Mouse (Mus musculus) MEL (cell line): ENCODE results near the gene Rag2. TPM values are rescaled to one million over a fixed set of nuclear protein-coding genes. Genes with fewer than 3 reads are reported as not detected.
A peak's percentile ranks its signal among the peaks of the same experiment; 100 is the strongest.

ENCODE experiments used
- DNase-seq: peaks from one replicate; pipeline ENCODE4 v3.0.0; 2011; ENCODE audit warnings: low read depth, low spot score
- H3K27ac ChIP-seq: 2 replicates; pipeline ENCODE4 v1.5.1; 2012; ENCODE audit warnings: low read depth, mild to moderate bottlenecking, control low read depth, low read length, moderate library complexity; ENCODE audit not compliant: control insufficient read depth
- H3K27me3 ChIP-seq, 2 experiments: fragments of 150-350 bp in 1 of 2; sonication (generic) in 1 of 2; 2 replicates each; pipeline ENCODE4 v1.6.1; 2012; ENCODE audit warnings: low read length in 2 of 2, mild to moderate bottlenecking in 2 of 2, improper control_type of control experiment in 1 of 2, moderate library complexity in 1 of 2; ENCODE audit not compliant: insufficient read depth in 2 of 2, control insufficient read depth in 1 of 2
- H3K36me3 ChIP-seq, 2 experiments: 2 replicates each; pipeline ENCODE4 v1.6.1; 2012 to 2014; ENCODE audit warnings: low read length in 2 of 2, improper control_type of control experiment in 1 of 2, inconsistent platforms in 1 of 2, mild to moderate bottlenecking in 1 of 2; ENCODE audit not compliant: insufficient read depth in 2 of 2, control insufficient read depth in 1 of 2
- H3K4me1 ChIP-seq, 2 experiments: fragments of 150-350 bp in 1 of 2; sonication (generic) in 1 of 2; 2 replicates each; pipeline ENCODE4 v1.6.1; 2012; ENCODE audit warnings: low read length in 2 of 2, improper control_type of control experiment in 1 of 2, mild to moderate bottlenecking in 1 of 2; ENCODE audit not compliant: insufficient read depth in 2 of 2, control insufficient read depth in 1 of 2
- H3K4me3 ChIP-seq, 2 experiments: fragments of 150-350 bp in 1 of 2; sonication (generic) in 1 of 2; 2 replicates each; pipeline ENCODE4 v1.5.1; 2012; ENCODE audit warnings: low read depth in 2 of 2, low read length in 2 of 2, mild to moderate bottlenecking in 2 of 2, moderate library complexity in 2 of 2, control low read depth in 1 of 2, improper control_type of control experiment in 1 of 2; ENCODE audit not compliant: control insufficient read depth in 1 of 2, insufficient read depth in 1 of 2
- H3K79me2 ChIP-seq: 2 replicates; pipeline ENCODE4 v1.6.1; 2012; ENCODE audit warnings: mild to moderate bottlenecking, low read length, moderate library complexity; ENCODE audit not compliant: control insufficient read depth, poor library complexity, insufficient read depth
- H3K9ac ChIP-seq: 2 replicates; pipeline ENCODE4 v1.6.1; 2012; ENCODE audit warnings: low read depth, mild to moderate bottlenecking, control low read depth, low read length, moderate library complexity; ENCODE audit not compliant: control insufficient read depth, poor library complexity, severe bottlenecking
- H3K9me3 ChIP-seq: fragments of 150-350 bp; sonication (generic); replicated peaks from 2 replicates; pipeline ENCODE4 v1.6.1; 2012; ENCODE audit warnings: mild to moderate bottlenecking, low read length, improper control_type of control experiment, moderate library complexity; ENCODE audit not compliant: insufficient read depth
- BHLHE40 ChIP-seq: IDR thresholded peaks from 2 replicates; pipeline ENCODE4 v1.6.1; 2012; ENCODE audit warnings: low read depth, mild to moderate bottlenecking, inconsistent platforms, low read length, improper control_type of control experiment, borderline replicate concordance
- CHD1 ChIP-seq: IDR thresholded peaks from 2 replicates; pipeline ENCODE4 v1.6.1; 2012; ENCODE audit warnings: low read depth, mild to moderate bottlenecking, inconsistent platforms, low read length, improper control_type of control experiment
- CTCF ChIP-seq, 3 experiments: IDR thresholded peaks in 2 of 3; conservative IDR thresholded peaks in 1 of 3; 2 replicates each; pipeline ENCODE4 v1.5.1; 2011 to 2012; ENCODE audit warnings: low read length in 3 of 3, low read depth in 2 of 3, mild to moderate bottlenecking in 2 of 3, improper control_type of control experiment in 1 of 3, inconsistent platforms in 1 of 3, mixed read lengths in 1 of 3, moderate library complexity in 1 of 3; ENCODE audit not compliant: control insufficient read depth in 1 of 3, insufficient read depth in 1 of 3, poor library complexity in 1 of 3, severe bottlenecking in 1 of 3
- E2F4 ChIP-seq: IDR thresholded peaks from 2 replicates; pipeline ENCODE4 v1.6.1; 2011; ENCODE audit warnings: low read depth, low read length, improper control_type of control experiment, borderline replicate concordance
- ELF1 ChIP-seq: IDR thresholded peaks from 2 replicates; pipeline ENCODE4 v1.6.1; 2014; ENCODE audit warnings: low read depth, mild to moderate bottlenecking, inconsistent platforms, low read length, improper control_type of control experiment, moderate library complexity
- EP300 ChIP-seq, 2 experiments: IDR thresholded peaks; 2 replicates each; pipeline ENCODE4 v1.6.1; 2011; ENCODE audit warnings: improper control_type of control experiment in 2 of 2, low read length in 2 of 2, low read depth in 1 of 2, mild to moderate bottlenecking in 1 of 2
- ETS1 ChIP-seq: IDR thresholded peaks from 2 replicates; pipeline ENCODE4 v1.6.1; 2012; ENCODE audit warnings: low read depth, mild to moderate bottlenecking, inconsistent platforms, low read length, improper control_type of control experiment, moderate library complexity
- GABPA ChIP-seq: IDR thresholded peaks from 2 replicates; pipeline ENCODE4 v1.6.1; 2012; ENCODE audit warnings: low read depth, mild to moderate bottlenecking, inconsistent platforms, low read length, improper control_type of control experiment, moderate library complexity
- GATA1 ChIP-seq: IDR thresholded peaks from 2 replicates; pipeline ENCODE4 v1.6.1; 2011; ENCODE audit warnings: low read depth, low read length, improper control_type of control experiment
- KAT2A ChIP-seq: conservative IDR thresholded peaks from 2 replicates; pipeline ENCODE4 v1.6.1; 2012; ENCODE audit warnings: low read depth, low read length, improper control_type of control experiment, inconsistent platforms
- MAFK ChIP-seq: IDR thresholded peaks from 2 replicates; pipeline ENCODE4 v1.6.1; 2011; ENCODE audit warnings: low read depth, mild to moderate bottlenecking, low read length, improper control_type of control experiment, borderline replicate concordance
- MAZ ChIP-seq: IDR thresholded peaks from 2 replicates; pipeline ENCODE4 v1.6.1; 2012; ENCODE audit warnings: low read depth, mild to moderate bottlenecking, inconsistent platforms, low read length, improper control_type of control experiment
- MEF2A ChIP-seq: IDR thresholded peaks from 2 replicates; pipeline ENCODE4 v1.6.1; 2014; ENCODE audit warnings: low read depth, mild to moderate bottlenecking, inconsistent platforms, low read length, improper control_type of control experiment; ENCODE audit not compliant: poor library complexity, insufficient replicate concordance, severe bottlenecking; ENCODE audit errors: extremely low read depth
- MXI1 ChIP-seq: IDR thresholded peaks from 2 replicates; pipeline ENCODE4 v1.6.1; 2011; ENCODE audit warnings: mild to moderate bottlenecking, low read depth, low read length, improper control_type of control experiment
- MYB ChIP-seq: IDR thresholded peaks from 2 replicates; pipeline ENCODE4 v1.6.1; 2011; ENCODE audit warnings: mild to moderate bottlenecking, low read depth, low read length, improper control_type of control experiment
- MYC ChIP-seq: IDR thresholded peaks from 2 replicates; pipeline ENCODE4 v1.6.1; 2011; ENCODE audit warnings: low read depth, mild to moderate bottlenecking, low read length, improper control_type of control experiment, moderate library complexity
- NRF1 ChIP-seq: IDR thresholded peaks from 2 replicates; pipeline ENCODE4 v1.6.1; 2014; ENCODE audit warnings: low read depth, mild to moderate bottlenecking, inconsistent platforms, low read length, improper control_type of control experiment, moderate library complexity; ENCODE audit not compliant: poor library complexity, insufficient read depth, severe bottlenecking
- POLR2A ChIP-seq, 2 experiments: IDR thresholded peaks; 2 replicates each; pipeline ENCODE4 v1.6.1; 2011 to 2012; ENCODE audit warnings: low read length in 2 of 2, mild to moderate bottlenecking in 2 of 2, control low read depth in 1 of 2, improper control_type of control experiment in 1 of 2, low read depth in 1 of 2, moderate library complexity in 1 of 2; ENCODE audit not compliant: control insufficient read depth in 1 of 2, insufficient read depth in 1 of 2, poor library complexity in 1 of 2
- POLR2AphosphoS2 ChIP-seq: IDR thresholded peaks from 2 replicates; pipeline ENCODE4 v1.6.1; 2011; ENCODE audit warnings: low read length, improper control_type of control experiment
- POLR2AphosphoS5 ChIP-seq: IDR thresholded peaks from 2 replicates; pipeline ENCODE4 v1.6.1; 2012; ENCODE audit warnings: low read depth, borderline replicate concordance, mild to moderate bottlenecking, inconsistent platforms, low read length, moderate library complexity, mixed read lengths
- RAD21 ChIP-seq: IDR thresholded peaks from 2 replicates; pipeline ENCODE4 v1.6.1; 2011; ENCODE audit warnings: mild to moderate bottlenecking, low read depth, low read length, improper control_type of control experiment
- SIN3A ChIP-seq: IDR thresholded peaks from 2 replicates; pipeline ENCODE4 v1.6.1; 2012; ENCODE audit warnings: low read length, improper control_type of control experiment, inconsistent platforms
- TBP ChIP-seq: IDR thresholded peaks from 2 replicates; pipeline ENCODE4 v1.8.0; 2011; ENCODE audit warnings: low read depth, low read length, improper control_type of control experiment
- UBTF ChIP-seq: IDR thresholded peaks from 2 replicates; pipeline ENCODE4 v1.6.1; 2012; ENCODE audit warnings: low read depth, mild to moderate bottlenecking, inconsistent platforms, low read length, improper control_type of control experiment, moderate library complexity, borderline replicate concordance; ENCODE audit not compliant: insufficient read depth
- ZKSCAN1 ChIP-seq: IDR thresholded peaks from 2 replicates; pipeline ENCODE4 v1.6.1; 2012; ENCODE audit warnings: low read depth, mild to moderate bottlenecking, inconsistent platforms, low read length, improper control_type of control experiment, moderate library complexity
- ZMIZ1 ChIP-seq: IDR thresholded peaks from 2 replicates; pipeline ENCODE4 v1.6.1; 2012; ENCODE audit warnings: low read depth, mild to moderate bottlenecking, inconsistent platforms, low read length, improper control_type of control experiment, moderate library complexity
- polyA plus RNA-seq, 2 experiments: library from polyadenylated mRNA; stranded (reverse) in 1 of 2; unstranded in 1 of 2; fragments of >175 nt in 1 of 2; fragments of >200 nt in 1 of 2; gene quantifications; 2 replicates each; pipeline versions ENCODE4 v1.2.1 to v1.2.4; 2012; ENCODE audit warnings: low replicate concordance in 2 of 2, low read depth in 1 of 2; ENCODE audit not compliant: insufficient read length in 2 of 2, insufficient read depth in 1 of 2, missing spikeins in 1 of 2
- total RNA-seq: library from RNA; depleted of rRNA; stranded (reverse); fragments of 300-350 nt; gene quantifications from 2 replicates; pipeline ENCODE4 v1.2.3, GENCODE M21; 2012

Gene Rag2
- total and polyA plus RNA-seq, 3 experiments, result not detected

- no peak for TF ChIP-seq CHD1
- no peak for TF ChIP-seq ELF1
- no peak for TF ChIP-seq E2F4
- peak; percentile 53; the same call in 1 of the 2 replicates for TF ChIP-seq MYC
- no peak for TF ChIP-seq GATA1
- no peak for TF ChIP-seq MXI1
- no peak for TF ChIP-seq UBTF
- no peak for TF ChIP-seq POLR2A (IDR thresholded peaks at IDR 0.05; ENCODE audit: control insufficient read depth in 1 of 2, insufficient read depth in 1 of 2, low read depth in 1 of 2, low read length in 2 of 2, poor library complexity in 1 of 2)
- no peak for TF ChIP-seq POLR2AphosphoS5
- peak; percentile 87 to 94 (median 89) for TF ChIP-seq CTCF (IDR thresholded peaks at IDR 0.05 in 2 of 3, conservative IDR thresholded peaks at IDR 0.05 in 1 of 3; ENCODE audit: control insufficient read depth in 1 of 3, insufficient read depth in 1 of 3, low read depth in 2 of 3, low read length in 3 of 3, poor library complexity in 1 of 3, severe bottlenecking in 1 of 3)
- no peak for TF ChIP-seq GABPA
- TF ChIP-seq EP300 (IDR thresholded peaks at IDR 0.05; ENCODE audit: low read depth in 1 of 2, low read length in 2 of 2), result no peak
- TF ChIP-seq SIN3A, result no peak
- TF ChIP-seq MYB, result no peak
- TF ChIP-seq MAZ, result no peak
- TF ChIP-seq BHLHE40, result peak; percentile 28; the same call in 1 of the 2 replicates
- peak; percentile 53; the same call in 1 of the 2 replicates for TF ChIP-seq NRF1
- TF ChIP-seq MEF2A, result peak; percentile 86; the same call in 1 of the 2 replicates
- TF ChIP-seq ZMIZ1, result no peak
- TF ChIP-seq, all 39 proteins: peak for 10
Measured at GRCm38 (mm10) chr2:101665058-101665702, 40.7 kb downstream of the Rag2 start (continued).

GRCm38 (mm10) chr2:101665703-101666092 lies 41.2 kb downstream of the Rag2 start:
- H3K27ac ChIP-seq, result no peak overlapping the region
- TF ChIP-seq ETS1, result no peak
- TF ChIP-seq CTCF (IDR thresholded peaks at IDR 0.05 in 2 of 3, conservative IDR thresholded peaks at IDR 0.05 in 1 of 3; ENCODE audit: control insufficient read depth in 1 of 3, insufficient read depth in 1 of 3, low read depth in 2 of 3, low read length in 3 of 3, poor library complexity in 1 of 3, severe bottlenecking in 1 of 3), result no peak
- TF ChIP-seq MYB, result no peak
- no peak for TF ChIP-seq MEF2A
- TF ChIP-seq RAD21, result no peak
- no peak for TF ChIP-seq GATA1
- no peak for TF ChIP-seq MAFK
- TF ChIP-seq KAT2A, result no peak
- no peak for TF ChIP-seq ZKSCAN1
- TF ChIP-seq POLR2A (IDR thresholded peaks at IDR 0.05; ENCODE audit: control insufficient read depth in 1 of 2, insufficient read depth in 1 of 2, low read depth in 1 of 2, low read length in 2 of 2, poor library complexity in 1 of 2), result no peak
- TF ChIP-seq ELF1, result no peak
- no peak for TF ChIP-seq MYC
- no peak for TF ChIP-seq TBP
- TF ChIP-seq MXI1, result no peak
- no peak for TF ChIP-seq UBTF
- TF ChIP-seq POLR2AphosphoS2, result no peak
- DNase-seq, result no peak
- H3K4me1 ChIP-seq, result no peaks in the 10 kb centered on the region
- H3K79me2 ChIP-seq, result no peaks in the 10 kb centered on the region
- no peak overlapping the region for H3K4me3 ChIP-seq
- H3K9me3 ChIP-seq, result no peaks in the 10 kb centered on the region
- H3K27me3 ChIP-seq, result peaks cover 2 to 5% of the 10 kb centered on the region in 2 experiments
- no peaks in the 10 kb centered on the region for H3K36me3 ChIP-seq
- H3K9ac ChIP-seq, result no peak overlapping the region
